Mouse (Mus musculus) layer of hippocampus, postnatal 14 days (tissue): ENCODE results near the gene Tcaim. TPM values are rescaled to one million over a fixed set of nuclear protein-coding genes. Genes with fewer than 3 reads are reported as not detected.
A peak's percentile ranks its signal among the peaks of the same experiment; 100 is the strongest.

Experiments used
- DNase-seq, 2 experiments: peaks; one replicate each; pipeline ENCODE4 v3.0.0; 2021 to 2022; ENCODE audit warnings: low spot score in 2 of 2, mixed read lengths in 1 of 2
- long read RNA-seq, 2 experiments: library from polyadenylated mRNA; stranded (forward); transcript quantifications; one replicate each; pipeline ENCODE4 v2.0.0; 2021
- total RNA-seq, 2 experiments: library from RNA; stranded (reverse); gene quantifications; 2 replicates each; pipeline ENCODE4 v1.2.3; 2021

Gene Tcaim
- total RNA-seq: 10 to 100 TPM; 16.2 to 16.7 TPM
- long read RNA-seq, experiment 1, transcript Tcaim-201 (11 exons, 3,049 nt): major isoform, 5 of 9 reads
- long read RNA-seq, experiment 1, partial matches to known transcripts: 2 of 9 reads
- long read RNA-seq, experiment 1, other reads (novel, unspliced or antisense): 2 of 9 reads
- long read RNA-seq, experiment 2, transcript Tcaim-201 (11 exons, 3,049 nt): major isoform, 5 of 10 reads
- long read RNA-seq, experiment 2, partial matches to known transcripts: 2 of 10 reads
- long read RNA-seq, experiment 2, other reads (novel, unspliced or antisense): 3 of 10 reads

DNA sequence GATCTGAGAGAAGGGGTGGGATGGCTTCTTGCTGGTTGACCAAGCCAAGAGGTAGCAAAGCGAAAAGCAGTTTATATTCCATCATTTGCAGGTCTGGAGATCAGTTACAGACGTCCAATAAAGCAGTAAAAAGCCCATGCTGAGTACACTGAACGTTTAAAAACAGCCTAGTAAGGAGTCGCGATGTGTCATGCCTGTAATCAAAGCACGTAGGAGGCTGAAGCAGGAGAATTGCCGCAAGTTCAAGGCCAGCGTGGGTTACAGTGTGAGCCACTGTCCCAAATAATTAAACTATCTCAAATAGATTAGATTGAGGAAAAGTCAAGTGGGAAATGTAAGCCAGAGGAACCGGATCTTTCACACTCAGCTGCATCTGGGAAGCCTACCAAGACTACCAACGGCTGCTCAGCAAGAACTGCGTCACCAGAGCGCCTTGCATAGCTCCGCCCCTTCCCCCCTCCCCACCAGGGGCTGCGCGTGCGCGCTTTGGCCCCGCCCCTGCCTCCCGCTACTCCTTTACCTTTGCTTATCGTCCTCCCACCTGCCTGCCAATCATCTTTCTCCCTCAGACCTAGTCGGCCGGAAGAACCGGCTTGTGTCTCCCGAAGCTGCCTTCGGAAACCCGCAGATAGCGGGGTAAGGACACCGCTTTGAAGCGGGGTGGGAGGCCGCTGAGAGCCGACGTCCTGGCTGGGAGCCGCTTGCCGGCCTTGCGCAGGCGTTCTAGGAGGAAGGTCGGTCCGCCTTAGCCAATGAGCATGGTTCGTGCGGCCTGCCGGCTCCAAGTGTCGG, at the start of gene Tcaim:
TSS of gene Tcaim (plus strand) at position 487 of the 792 bp plus-strand sequence.
- peak; percentile 92 to 93 for DNase-seq

DNA sequence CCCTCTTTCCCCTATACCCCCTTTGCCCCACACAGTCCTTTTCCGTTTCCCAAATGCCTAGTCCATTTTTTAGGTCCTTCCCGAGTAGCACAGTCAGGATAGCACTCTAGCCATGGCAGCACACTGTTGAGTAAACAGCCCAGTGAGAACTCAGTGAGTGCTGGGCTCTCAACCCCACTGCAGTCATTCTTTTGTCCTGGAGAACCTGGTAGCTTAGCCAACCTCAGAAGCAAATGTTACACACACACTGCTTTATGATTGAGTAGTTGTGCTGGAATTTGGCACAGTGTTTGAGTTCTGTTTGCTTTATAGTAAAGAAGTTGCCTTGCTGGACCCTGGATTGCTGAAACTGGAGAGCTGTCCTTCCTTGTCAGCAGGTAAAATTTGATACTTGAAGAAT, 47.7 kb upstream of the Tcaim start:
- no peak for DNase-seq

DNA sequence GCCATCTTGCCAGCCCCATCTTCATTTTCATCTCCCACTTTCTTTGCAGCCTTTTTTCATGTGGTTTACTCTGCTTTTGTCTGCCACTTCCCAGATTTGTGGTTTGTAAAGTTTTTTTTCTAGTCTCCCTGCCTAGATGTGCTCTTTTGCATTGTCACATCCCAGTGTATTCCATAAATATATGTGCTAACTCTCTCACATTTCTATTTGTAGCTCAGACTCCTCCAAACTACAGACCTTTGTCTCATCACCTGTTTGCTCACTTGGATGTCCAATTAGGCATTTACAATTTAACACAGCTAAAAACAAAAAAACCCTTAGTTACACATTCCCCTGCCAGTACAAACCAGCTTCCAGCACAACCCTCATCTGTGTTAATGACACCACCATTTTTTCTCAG, 45.2 kb upstream of the Tcaim start:
- DNase-seq: no peak

GRCm38 (mm10) chr9:122785231-122785630, 20.1 kb upstream of the Tcaim start:
- DNase-seq: no peak

DNA sequence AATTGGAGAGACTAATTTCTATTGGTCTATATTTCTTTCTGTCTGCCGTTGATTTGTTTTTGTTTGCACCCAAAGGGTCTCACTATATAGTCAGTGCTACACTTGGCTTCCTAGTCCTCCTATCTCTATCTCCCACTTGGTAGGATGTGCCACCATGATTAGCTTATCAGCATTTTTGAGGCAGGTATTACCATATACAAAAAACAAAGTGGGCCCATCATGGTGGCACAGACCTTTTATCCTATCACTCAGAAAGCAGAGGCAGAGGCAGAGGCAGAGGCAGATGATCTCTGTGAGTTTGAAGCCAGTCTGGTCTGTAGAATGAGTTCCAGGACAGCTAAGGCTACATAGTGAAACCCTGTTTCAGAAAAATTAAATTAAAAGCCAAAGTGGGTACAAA, 18.8 kb upstream of the Tcaim start:
- no peak for DNase-seq

- no peak for DNase-seq
These were observed 554 bp downstream of the Tcaim start for GRCm38 (mm10) chr9:122805845-122806341.

DNA sequence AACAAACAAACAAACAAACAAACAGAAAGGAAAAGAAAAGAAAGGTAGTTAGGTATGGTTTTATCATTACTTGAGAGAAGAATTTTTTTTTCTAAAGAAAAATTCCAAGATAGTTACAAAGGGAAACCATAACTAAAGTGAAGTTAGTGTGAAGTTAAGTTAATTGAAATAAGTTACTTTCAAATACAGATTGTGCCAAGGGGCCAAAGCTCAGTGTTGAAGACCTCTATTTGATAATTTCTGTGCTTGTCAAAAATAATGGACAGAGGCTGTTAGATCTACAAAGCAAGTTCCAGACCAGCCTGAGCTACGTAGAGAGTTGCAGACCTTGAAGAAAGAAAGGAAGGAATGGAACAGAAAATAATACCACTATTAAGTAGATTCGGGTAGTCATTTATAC, 1.8 kb downstream of the Tcaim start:
- DNase-seq: no peak

DNA sequence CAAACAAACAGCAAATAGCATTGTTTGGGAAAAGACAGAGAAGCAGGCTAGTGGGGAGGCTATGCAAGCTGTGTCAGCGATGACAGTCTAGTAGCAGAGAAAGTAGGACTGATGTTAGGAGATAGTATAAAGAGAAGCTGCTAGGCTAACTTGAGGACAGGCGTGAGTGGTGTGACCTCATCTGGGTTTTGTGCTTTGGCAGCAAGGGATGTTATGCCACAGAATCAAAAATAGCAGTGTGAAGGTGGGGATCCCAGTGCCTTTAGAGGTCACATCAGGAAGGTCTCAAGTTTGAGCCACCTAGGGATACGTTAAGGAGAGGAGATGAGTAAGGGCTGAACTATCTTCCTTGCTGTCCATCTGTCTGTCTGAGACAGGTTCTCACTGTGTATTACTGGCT, 4.9 kb downstream of the Tcaim start:
- DNase-seq: no peak

- no peak for DNase-seq
These were observed 7.0 kb downstream of the Tcaim start for GRCm38 (mm10) chr9:122812386-122812785.

- DNase-seq: no peak
These were observed 9.4 kb downstream of the Tcaim start for GRCm38 (mm10) chr9:122814775-122815174.

- DNase-seq: no peak
These were observed 10.0 kb downstream of the Tcaim start for GRCm38 (mm10) chr9:122815239-122815851.

DNA sequence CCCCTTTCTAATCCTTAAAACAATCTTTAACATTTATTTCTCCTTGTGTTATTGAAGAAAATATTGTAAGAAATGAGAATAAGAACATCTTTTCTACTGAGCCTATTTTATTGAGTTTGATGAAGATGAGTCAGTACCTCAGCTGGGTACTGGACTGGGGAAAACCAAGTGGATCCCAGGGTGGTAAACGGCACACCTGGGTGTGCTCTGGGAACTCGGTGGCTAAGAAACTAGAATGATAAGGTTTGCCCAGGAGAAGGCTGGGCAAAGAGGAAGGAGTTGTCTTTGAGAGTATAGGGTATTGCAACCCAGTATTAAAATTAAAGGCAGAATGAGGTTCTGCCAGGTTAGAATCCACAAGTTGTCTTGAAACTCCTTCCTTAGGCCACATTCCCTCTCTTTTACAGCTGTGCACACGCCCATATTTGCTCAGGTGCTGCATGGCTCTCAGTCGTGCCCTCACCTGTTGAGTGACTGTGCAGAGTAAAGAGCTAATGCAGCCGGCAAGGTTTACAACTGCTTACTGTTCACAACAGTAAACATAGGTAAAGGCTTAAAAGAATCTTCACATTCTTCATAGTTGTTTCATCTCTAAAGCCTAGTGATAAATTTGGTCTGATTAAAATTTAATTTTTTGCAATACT, 18.2 kb downstream of the Tcaim start:
- no peak for DNase-seq

DNA sequence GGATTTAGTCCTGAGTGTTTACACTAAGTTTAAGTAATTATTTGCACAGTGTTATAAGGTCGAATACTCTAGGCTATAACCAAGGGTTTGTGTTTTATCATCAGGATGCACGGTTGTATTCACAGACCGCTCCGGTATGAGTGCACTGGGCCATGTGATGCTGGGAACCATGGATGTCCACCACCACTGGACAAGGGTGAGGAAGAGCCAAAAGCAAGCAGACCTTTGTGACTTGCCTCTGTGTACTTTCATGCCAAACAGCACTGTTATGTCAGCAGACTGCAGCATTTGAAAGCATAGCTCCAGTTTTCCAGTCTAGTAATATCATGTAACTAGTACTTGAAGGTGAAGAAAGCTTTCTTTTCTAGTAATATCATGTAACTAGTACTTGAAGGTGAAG, 21.4 kb downstream of the Tcaim start:
- no peak for DNase-seq

DNA sequence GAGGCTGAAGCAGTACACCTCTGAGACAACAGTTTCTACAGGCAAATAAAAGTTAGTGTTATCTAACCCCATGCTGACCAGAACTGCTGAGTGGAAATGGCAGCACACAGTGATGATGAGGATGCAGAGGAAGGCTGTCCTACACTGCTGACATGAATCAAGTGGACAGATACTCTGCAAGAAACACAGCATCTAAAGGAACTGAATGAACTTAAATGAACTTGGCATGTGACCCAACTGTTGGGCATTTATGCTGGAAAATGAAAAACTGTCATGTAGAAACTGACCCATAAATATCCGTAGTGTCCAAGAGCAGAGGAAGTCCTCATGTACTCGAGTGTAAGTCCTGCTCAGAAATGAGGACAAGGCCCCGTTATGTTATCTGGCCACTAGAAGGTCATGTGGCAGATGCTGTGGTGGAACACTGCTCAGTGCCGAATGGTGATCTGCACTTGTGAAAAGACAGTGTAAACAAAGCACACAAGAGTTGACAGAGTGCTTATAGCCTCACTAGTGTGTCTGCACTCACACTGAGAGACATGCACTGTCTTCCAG, 24.6 kb downstream of the Tcaim start:
- DNase-seq: no peak

- no peak for DNase-seq
These were observed 30.8 kb downstream of the Tcaim start for GRCm38 (mm10) chr9:122836126-122836525.

DNA sequence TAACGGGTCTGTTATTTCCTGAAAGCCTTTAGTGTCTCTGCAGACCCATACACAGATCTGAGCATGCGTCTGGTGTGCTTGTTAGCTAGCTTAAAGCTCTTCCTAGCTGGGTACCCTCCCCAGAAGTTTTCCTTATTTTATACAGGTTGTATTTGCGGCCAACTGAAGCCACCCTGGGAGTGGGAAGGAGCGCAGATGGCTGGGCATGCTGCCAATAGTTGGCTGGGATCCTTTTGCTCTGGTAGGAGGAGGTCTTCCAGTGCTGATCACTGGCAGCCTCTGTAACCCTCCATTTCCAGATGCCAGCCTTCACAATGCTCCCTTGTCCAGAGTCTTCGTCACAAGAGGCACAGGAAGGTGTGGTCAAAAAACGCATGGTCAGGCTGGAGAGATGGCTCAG, 31.5 kb downstream of the Tcaim start:
- peak; percentile 61 to 73 for DNase-seq

DNA sequence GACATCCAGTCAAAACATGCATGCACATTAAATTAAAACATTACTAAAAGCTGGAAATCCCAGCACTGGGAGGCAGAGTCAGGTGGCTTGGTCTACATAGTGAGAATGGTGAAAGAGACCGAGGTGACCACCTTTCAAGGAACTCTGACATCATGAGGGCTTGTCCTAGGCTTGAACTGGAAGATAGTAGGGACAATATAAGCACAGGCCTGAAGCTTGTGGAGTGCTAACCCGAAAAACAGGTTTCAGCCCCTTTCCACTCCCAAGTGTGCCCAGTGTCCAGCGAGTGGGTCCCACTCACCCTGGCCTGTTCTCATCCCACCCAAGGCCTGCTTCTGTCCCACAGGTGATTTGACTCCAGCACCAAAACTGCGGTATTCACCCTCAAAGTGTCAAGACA, 31.9 kb downstream of the Tcaim start:
- no peak for DNase-seq

GRCm38 (mm10) chr9:122837680-122838079, 32.3 kb downstream of the Tcaim start:
- peak in 1 of 2 experiments; percentile 14 for DNase-seq

- DNase-seq: no peak
These were observed 38.4 kb downstream of the Tcaim start, which contains the start of gene Gm35549 for GRCm38 (mm10) chr9:122843760-122844159. Gene Gm35549 (minus strand): TSS chr9:122844035.

- DNase-seq: no peak
These were observed 40.3 kb downstream of the Tcaim start for GRCm38 (mm10) chr9:122845621-122846020.

- DNase-seq: peak; percentile 39 to 64
These were observed 40.8 kb downstream of the Tcaim start for GRCm38 (mm10) chr9:122846156-122846555.
